Mouse (Mus musculus) intestine, embryonic 15.5 days (tissue): ENCODE measurements at regions not wholly inside any gene's neighbourhood (a gene's known extent, or its start where the extent isn't known, plus 50 kb on each side); places are given as distances from the start of the nearest gene placed in this dataset.
A peak's percentile ranks its signal among the peaks of the same experiment; 100 is the strongest.

ENCODE experiments used
- ATAC-seq: fragments of 200-750 bp; cut with Nextera tagmentation; 2 replicates; pipeline ENCODE4 v1.8.0; 2017; ENCODE audit warnings: moderate TSS enrichment, moderate library complexity
- H3K27ac ChIP-seq: fragments of 300-500 bp; sonication (generic); 2 replicates; pipeline ENCODE4 v1.5.1; 2015; ENCODE audit warnings: mild to moderate bottlenecking, inconsistent platforms
- H3K27me3 ChIP-seq: fragments of 300-500 bp; sonication (generic); replicated peaks from 2 replicates; pipeline ENCODE4 v1.6.1; 2015; ENCODE audit warnings: inconsistent platforms
- H3K36me3 ChIP-seq: fragments of 300-500 bp; sonication (generic); 2 replicates; pipeline ENCODE4 v1.6.1; 2015; ENCODE audit warnings: inconsistent platforms
- H3K4me1 ChIP-seq: fragments of 300-500 bp; sonication (generic); replicated peaks from 2 replicates; pipeline ENCODE4 v1.6.1; 2015; ENCODE audit warnings: inconsistent platforms
- H3K4me2 ChIP-seq: fragments of 300-500 bp; sonication (generic); replicated peaks from 2 replicates; pipeline ENCODE4 v1.6.1; 2015; ENCODE audit warnings: mild to moderate bottlenecking, inconsistent platforms
- H3K4me3 ChIP-seq: fragments of 300-500 bp; sonication (generic); replicated peaks from 2 replicates; pipeline ENCODE4 v1.5.1; 2015; ENCODE audit warnings: inconsistent platforms
- H3K9ac ChIP-seq: fragments of 300-500 bp; sonication (generic); 2 replicates; pipeline ENCODE4 v1.6.1; 2015; ENCODE audit warnings: inconsistent platforms
- H3K9me3 ChIP-seq: fragments of 300-500 bp; sonication (generic); 2 replicates; pipeline ENCODE4 v1.6.1; 2016; ENCODE audit warnings: inconsistent platforms
- WGBS: fragments of 180-500 bp; shearing (Covaris S2); methylation state at CpG from one replicate; pipeline ENCODE4 v1.1.7; 2015; 5-methylcytosine and 5-hydroxymethylcytosine counted together

GRCm38 (mm10) chr10:111111020-111111419, 53.5 kb upstream of the Osbpl8 start:
- Histone ChIP-seq H3K4me1 (no peaks in the 10 kb centered on the region), H3K27ac (no peak overlapping the region), H3K4me2 (no peak overlapping the region), H3K36me3 (no peaks in the 10 kb centered on the region), H3K9me3 (no peaks in the 10 kb centered on the region), H3K4me3 (no peak overlapping the region), H3K27me3 (no peaks in the 10 kb centered on the region), H3K9ac (no peak overlapping the region)
- no peak for ATAC-seq
- WGBS = 62% methylated on average over 10 of the region's 10 CpGs

DNA sequence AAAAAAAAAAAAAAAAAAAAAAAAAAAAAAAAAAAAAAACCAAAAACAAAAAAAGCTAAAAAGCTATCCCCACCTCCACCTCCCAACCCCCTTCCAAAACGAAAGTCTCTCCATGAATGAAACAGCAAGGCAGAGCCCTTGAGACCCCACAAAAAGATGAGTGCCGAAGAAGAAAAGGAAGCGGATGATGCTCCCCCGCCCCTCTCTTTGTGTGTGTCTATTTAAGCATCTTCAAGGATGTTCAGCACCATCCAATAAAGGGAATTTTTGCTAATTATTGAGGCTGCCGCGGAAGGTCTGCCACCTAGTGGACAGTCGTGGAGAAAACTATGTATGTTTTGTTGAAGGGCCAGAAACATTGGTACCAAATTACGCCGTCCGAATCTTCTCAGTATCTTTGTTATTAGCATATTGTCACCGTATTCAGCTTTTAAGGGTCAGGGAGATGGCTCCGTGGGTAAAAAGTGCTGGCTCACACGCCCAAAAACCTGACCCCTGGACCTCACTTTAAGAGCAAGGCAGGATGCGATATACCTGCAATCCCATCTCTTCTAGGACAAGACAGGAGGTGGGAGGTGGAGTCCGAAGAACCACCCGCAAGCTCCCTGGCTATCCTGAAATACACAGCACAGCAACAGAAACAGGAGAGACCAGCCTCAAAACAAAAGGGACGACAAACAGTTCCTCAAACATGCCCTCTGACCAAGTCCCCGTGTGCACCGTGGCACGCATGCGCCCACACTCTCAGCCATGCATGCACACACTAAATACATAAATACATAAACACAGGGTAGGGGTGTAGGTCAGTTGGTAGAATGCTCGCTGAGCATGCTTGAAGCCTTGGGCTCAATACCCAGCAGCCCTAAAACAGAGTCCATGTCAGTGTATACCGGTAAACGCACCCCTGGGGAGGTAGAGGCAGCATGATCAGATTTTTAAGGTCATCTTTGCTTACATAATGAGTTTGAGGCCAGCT, 55.6 kb upstream of the Osbpl8 start:
- no peaks in the 10 kb centered on the region for H3K27me3 ChIP-seq
- H3K4me3 ChIP-seq = 0 out of 2 replicates have a peak overlapping the region, but pooled peaks have one; percentile 15
- no peak overlapping the region for H3K27ac ChIP-seq
- ATAC-seq = peak; percentile 28; the same call in 1 of the 2 replicates
- H3K9me3 ChIP-seq = no peaks in the 10 kb centered on the region
- no peaks in the 10 kb centered on the region for H3K36me3 ChIP-seq
- 47% methylated on average over 24 of the region's 24 CpGs for WGBS
- H3K9ac ChIP-seq = no peak overlapping the region
- H3K4me2 ChIP-seq = peak overlapping the region; percentile 40; the same call in 1 of the 2 replicates
- no peaks in the 10 kb centered on the region for H3K4me1 ChIP-seq

GRCm38 (mm10) chr10:111107852-111108251, 56.7 kb upstream of the Osbpl8 start:
- Histone ChIP-seq H3K9me3 (no peaks in the 10 kb centered on the region), H3K4me1 (no peaks in the 10 kb centered on the region), H3K4me2 (no peak overlapping the region), H3K27me3 (no peaks in the 10 kb centered on the region), H3K36me3 (no peaks in the 10 kb centered on the region), H3K4me3 (no peak overlapping the region), H3K27ac (no peak overlapping the region), H3K9ac (no peak overlapping the region)
- no peak for ATAC-seq
- 77% methylated on average over 5 of the region's 5 CpGs for WGBS

DNA sequence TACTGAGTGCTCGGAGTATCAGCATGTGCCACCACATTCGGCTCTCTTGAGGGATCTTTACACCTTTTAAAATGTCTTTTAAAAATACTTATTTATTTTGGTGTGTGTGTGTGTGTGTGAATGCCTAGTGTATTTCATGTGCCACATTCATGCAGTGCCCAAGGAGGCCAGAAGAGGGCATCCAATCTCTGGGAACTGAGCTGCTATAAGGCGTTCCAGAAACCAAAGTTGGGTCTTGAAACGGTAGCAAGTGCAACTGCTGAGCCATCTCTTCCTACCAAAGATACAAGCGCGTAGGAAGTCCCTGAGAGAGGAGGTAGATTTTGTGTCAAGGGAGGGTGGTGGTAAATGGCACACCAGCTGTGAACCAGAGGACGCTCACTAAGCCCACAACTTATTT, 57.2 kb upstream of the Osbpl8 start:
- no peaks in the 10 kb centered on the region for H3K27me3 ChIP-seq
- H3K36me3 ChIP-seq = no peaks in the 10 kb centered on the region
- 65% methylated on average over 7 of the region's 7 CpGs for WGBS
- H3K9me3 ChIP-seq = no peaks in the 10 kb centered on the region
- no peak overlapping the region for H3K27ac ChIP-seq
- no peaks in the 10 kb centered on the region for H3K4me1 ChIP-seq
- no peak overlapping the region for H3K4me3 ChIP-seq
- no peak overlapping the region for H3K9ac ChIP-seq
- no peak for ATAC-seq
- no peak overlapping the region for H3K4me2 ChIP-seq

GRCm38 (mm10) chr10:111106411-111106810, 58.1 kb upstream of the Osbpl8 start:
- no peak for ATAC-seq
- 82% methylated on average over 5 of the region's 5 CpGs for WGBS

DNA sequence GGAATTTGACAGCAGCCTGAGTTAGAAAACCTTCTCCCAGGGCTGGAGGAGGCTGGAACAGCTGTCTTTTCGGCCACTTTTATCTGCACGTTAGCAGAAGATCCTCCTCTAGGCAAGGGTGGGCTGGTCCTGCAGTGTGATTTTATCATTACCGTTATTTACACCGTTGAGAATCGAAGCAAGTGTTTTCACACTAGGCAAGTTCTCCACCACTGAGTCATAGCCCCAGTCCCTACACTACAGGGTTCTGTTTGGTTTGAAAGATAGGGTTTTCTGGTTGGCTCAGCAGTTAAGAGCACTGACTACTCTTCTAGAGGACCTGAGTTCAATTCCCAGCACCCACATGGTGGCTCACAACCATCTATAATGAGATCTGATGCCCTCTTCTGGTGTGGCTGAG, 58.9 kb upstream of the Osbpl8 start:
- H3K4me3 ChIP-seq = no peak overlapping the region
- H3K27me3 ChIP-seq = no peaks in the 10 kb centered on the region
- H3K27ac ChIP-seq = no peak overlapping the region
- no peaks in the 10 kb centered on the region for H3K36me3 ChIP-seq
- ATAC-seq = no peak
- no peaks in the 10 kb centered on the region for H3K9me3 ChIP-seq
- no peaks in the 10 kb centered on the region for H3K4me1 ChIP-seq
- H3K4me2 ChIP-seq = no peak overlapping the region
- WGBS = 88% methylated on average over 5 of the region's 5 CpGs
- H3K9ac ChIP-seq = no peak overlapping the region

More at GRCm38 (mm10) chr10:111106411-111106810, 58.1 kb upstream of the Osbpl8 start:
- Histone ChIP-seq H3K27me3 (no peaks in the 10 kb centered on the region), H3K27ac (no peak overlapping the region), H3K4me3 (no peak overlapping the region), H3K36me3 (no peaks in the 10 kb centered on the region), H3K4me2 (no peak overlapping the region), H3K4me1 (no peaks in the 10 kb centered on the region), H3K9ac (no peak overlapping the region), H3K9me3 (no peaks in the 10 kb centered on the region)

DNA sequence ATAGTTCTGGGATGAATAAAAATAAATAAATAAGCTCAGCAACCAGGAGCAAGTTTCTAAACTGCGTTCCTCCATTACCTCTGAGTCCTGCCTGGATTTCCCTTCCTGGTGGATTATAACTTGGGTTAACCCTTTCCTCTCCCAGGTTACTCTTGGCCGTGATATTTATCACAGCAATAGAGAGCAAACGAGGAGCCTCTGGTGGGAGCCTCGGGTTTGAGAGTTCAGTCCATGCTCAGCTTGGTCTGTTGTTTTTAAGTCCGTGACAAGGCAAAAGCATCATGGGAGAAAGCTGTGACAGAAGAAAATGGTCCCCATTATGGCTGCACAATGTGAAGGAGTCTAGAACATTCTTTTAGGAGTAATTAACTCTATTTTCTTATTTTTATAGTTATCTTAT, 61.0 kb upstream of the Osbpl8 start:
- Histone ChIP-seq H3K9ac (no peak overlapping the region), H3K4me2 (no peak overlapping the region), H3K4me3 (no peak overlapping the region), H3K9me3 (no peaks in the 10 kb centered on the region), H3K27me3 (no peaks in the 10 kb centered on the region), H3K4me1 (no peaks in the 10 kb centered on the region), H3K36me3 (no peaks in the 10 kb centered on the region), H3K27ac (no peak overlapping the region)
- WGBS = 68% methylated on average over 5 of the region's 5 CpGs
- ATAC-seq = no peak

DNA sequence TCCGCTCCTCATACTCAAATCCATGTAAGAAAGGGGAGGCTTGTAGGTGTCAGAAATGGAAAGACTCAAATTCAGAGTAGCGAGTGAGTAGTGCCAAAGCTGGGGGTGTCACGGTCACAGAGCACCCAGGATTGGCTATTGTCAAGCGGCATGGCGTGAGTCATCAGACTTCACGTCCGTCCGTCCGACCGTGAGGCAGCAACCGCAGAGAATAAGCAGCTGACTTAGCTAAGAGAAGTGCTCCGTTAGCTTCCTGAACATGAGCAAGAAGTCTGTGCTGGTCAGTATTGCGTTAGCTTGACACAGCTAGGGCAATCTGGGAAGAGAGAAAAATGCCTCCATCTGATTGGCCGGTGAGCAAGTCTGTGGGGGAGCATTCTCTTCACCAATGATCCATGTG, 61.5 kb upstream of the Osbpl8 start:
- Histone ChIP-seq H3K36me3 (no peaks in the 10 kb centered on the region), H3K4me2 (no peak overlapping the region), H3K9ac (no peak overlapping the region), H3K4me1 (no peaks in the 10 kb centered on the region), H3K27me3 (no peaks in the 10 kb centered on the region), H3K9me3 (no peaks in the 10 kb centered on the region), H3K4me3 (no peak overlapping the region), H3K27ac (no peak overlapping the region)
- 75% methylated on average over 14 of the region's 14 CpGs for WGBS
- ATAC-seq = no peak

- no peak overlapping the region for H3K27ac ChIP-seq
- 67% methylated on average over 18 of the region's 18 CpGs for WGBS
- ATAC-seq = no peak
- no peaks in the 10 kb centered on the region for H3K9me3 ChIP-seq
- no peak overlapping the region for H3K4me2 ChIP-seq
- H3K36me3 ChIP-seq = no peaks in the 10 kb centered on the region
- no peak overlapping the region for H3K4me3 ChIP-seq
- no peaks in the 10 kb centered on the region for H3K27me3 ChIP-seq
- H3K4me1 ChIP-seq = no peaks in the 10 kb centered on the region
- no peak overlapping the region for H3K9ac ChIP-seq
These were observed 62.4 kb upstream of the Osbpl8 start for GRCm38 (mm10) chr10:111101901-111102761.

DNA sequence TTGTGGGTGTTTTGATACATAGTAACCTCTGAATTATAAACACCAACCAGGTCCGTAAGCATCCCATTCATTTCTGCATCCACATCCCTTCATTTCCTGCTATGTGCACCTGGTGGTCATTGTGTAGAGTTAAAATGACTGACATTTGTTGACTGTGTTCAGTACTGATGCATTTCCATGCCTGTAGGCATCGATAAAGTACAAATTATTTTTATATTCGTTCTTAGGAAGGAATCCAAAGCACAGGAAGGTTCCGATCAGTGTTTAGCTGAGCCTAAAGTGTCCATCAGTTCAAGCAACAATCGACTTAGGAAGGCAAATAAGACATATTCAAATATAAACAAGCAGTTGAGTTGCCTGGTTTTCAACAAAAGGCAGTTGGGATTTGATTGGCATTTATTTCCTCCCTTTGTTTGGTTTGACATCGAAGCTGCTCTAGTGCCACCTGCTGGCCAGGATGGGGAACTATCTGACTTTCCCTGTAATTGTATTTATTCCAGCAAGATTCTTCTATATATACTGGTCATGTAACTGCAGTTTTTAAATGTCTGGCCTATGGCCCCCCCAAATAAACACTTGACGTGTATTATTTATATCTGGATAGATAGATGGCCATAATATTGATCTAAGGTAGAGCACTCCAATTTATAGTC, 64.6 kb upstream of the Osbpl8 start:
- no peak overlapping the region for H3K27ac ChIP-seq
- H3K27me3 ChIP-seq = no peaks in the 10 kb centered on the region
- H3K9me3 ChIP-seq = no peaks in the 10 kb centered on the region
- H3K4me1 ChIP-seq = no peaks in the 10 kb centered on the region
- 37% methylated on average over 7 of the region's 7 CpGs for WGBS
- H3K4me2 ChIP-seq = no peak overlapping the region
- no peaks in the 10 kb centered on the region for H3K36me3 ChIP-seq
- H3K4me3 ChIP-seq = no peak overlapping the region
- peak; percentile 61 for ATAC-seq
- no peak overlapping the region for H3K9ac ChIP-seq

- Histone ChIP-seq H3K36me3 (no peaks in the 10 kb centered on the region), H3K9ac (no peak overlapping the region), H3K4me1 (no peaks in the 10 kb centered on the region), H3K9me3 (no peaks in the 10 kb centered on the region), H3K27ac (no peak overlapping the region), H3K4me2 (no peak overlapping the region), H3K27me3 (no peaks in the 10 kb centered on the region), H3K4me3 (no peak overlapping the region)
- whole genome bisulfite sequencing = 85% methylated on average over 5 of the region's 5 CpGs
- ATAC-seq = no peak
These were observed 65.3 kb upstream of the Osbpl8 start for GRCm38 (mm10) chr10:111099059-111099811.
